Mouse (Mus musculus) hindbrain, embryonic 11.5 days (tissue): Measurements from ENCODE around the gene Nptxr. TPM values are rescaled to one million over a fixed set of nuclear protein-coding genes. Genes with fewer than 3 reads are reported as not detected.

Experiments
- ATAC-seq: fragments of 200-750 bp; cut with Nextera tagmentation; 2 replicates; pipeline ENCODE4 v1.8.0; 2017; ENCODE audit warnings: mild to moderate bottlenecking, moderate TSS enrichment, moderate library complexity; ENCODE audit not compliant: low FRiP score
- DNase-seq: peaks from one replicate; pipeline ENCODE4 v3.0.0-alpha.2; 2015; ENCODE audit warnings: low spot score
- H3K27ac ChIP-seq: fragments of 300-500 bp; sonication (generic); 2 replicates; pipeline ENCODE4 v1.5.1; 2014; ENCODE audit warnings: mild to moderate bottlenecking, low read depth, low read length
- H3K27me3 ChIP-seq: fragments of 300-500 bp; sonication (generic); 2 replicates; pipeline ENCODE4 v1.6.1; 2014; ENCODE audit warnings: mild to moderate bottlenecking, low read length, moderate library complexity, mixed read lengths; ENCODE audit not compliant: control insufficient read depth, insufficient read depth
- H3K36me3 ChIP-seq: fragments of 300-500 bp; sonication (generic); 2 replicates; pipeline ENCODE4 v1.6.1; 2014; ENCODE audit warnings: mild to moderate bottlenecking, low read length, moderate library complexity, mixed read lengths; ENCODE audit not compliant: control insufficient read depth, insufficient read depth
- H3K4me1 ChIP-seq: fragments of 300-500 bp; sonication (generic); replicated peaks from 2 replicates; pipeline ENCODE4 v1.6.1; 2014; ENCODE audit warnings: low read length, mixed read lengths; ENCODE audit not compliant: control insufficient read depth, insufficient read depth
- H3K4me2 ChIP-seq: fragments of 300-500 bp; sonication (generic); replicated peaks from 2 replicates; pipeline ENCODE4 v1.6.1; 2014; ENCODE audit warnings: mild to moderate bottlenecking, low read depth, low read length
- H3K4me3 ChIP-seq: fragments of 300-500 bp; sonication (generic); 2 replicates; pipeline ENCODE4 v1.5.1; 2014; ENCODE audit warnings: low read depth, low read length
- H3K9ac ChIP-seq: fragments of 300-500 bp; sonication (generic); 2 replicates; pipeline ENCODE4 v1.6.1; 2014; ENCODE audit warnings: low read depth, low read length
- H3K9me3 ChIP-seq: fragments of 300-500 bp; sonication (generic); 2 replicates; pipeline ENCODE4 v1.6.1; 2016; ENCODE audit warnings: low read length; ENCODE audit not compliant: control insufficient read depth
- WGBS: fragments of 180-500 bp; shearing (Covaris S2); extraction: QIAGEN DNeasy Blood & Tissue Kit; methylation state at CpG from one replicate; pipeline ENCODE4 v1.1.7; 2014; 5-methylcytosine and 5-hydroxymethylcytosine counted together
- polyA plus RNA-seq: library from polyadenylated mRNA; unstranded; fragments of >200 nt; fragmentation: Nextera tagmentation; extraction: Ambion mirVana; gene quantifications from 2 replicates; pipeline ENCODE4 v1.2.1, GENCODE M21; 2014

The Nptxr gene
- polyA plus RNA-seq, 1 experiment from 2014 or later: 1.5 TPM

GRCm38 (mm10) chr15:79810061-79810460, 5.5 kb upstream of the Nptxr start:
- WGBS: 69% methylated on average over 3 of the region's 3 CpGs
- DNase-seq (no peak), ATAC-seq (no peak)
- Histone ChIP-seq H3K4me1 (no peaks in the 10 kb centered on the region), H3K4me3 (no peak overlapping the region), H3K4me2 (no peak overlapping the region), H3K27me3 (peaks cover 15% of the 10 kb centered on the region), H3K36me3 (no peaks in the 10 kb centered on the region), H3K9ac (no peak overlapping the region), H3K27ac (no peak overlapping the region), H3K9me3 (no peaks in the 10 kb centered on the region)

GRCm38 (mm10) chr15:79808658-79809057, 4.1 kb upstream of the Nptxr start:
- no peak for ATAC-seq
- H3K9ac ChIP-seq: no peak overlapping the region
- 62% methylated on average over 5 of the region's 5 CpGs for WGBS

GRCm38 (mm10) chr15:79808114-79808513, 3.5 kb upstream of the Nptxr start:
- DNase-seq (peak; percentile 68), ATAC-seq (no peak)
- peaks cover 32% of the 10 kb centered on the region for H3K27me3 ChIP-seq
- H3K9me3 ChIP-seq: no peaks in the 10 kb centered on the region
- no peak overlapping the region for H3K4me3 ChIP-seq
- H3K4me2 ChIP-seq: no peak overlapping the region
- H3K27ac ChIP-seq: no peak overlapping the region
- WGBS: 39% methylated on average over 5 of the region's 5 CpGs
- no peaks in the 10 kb centered on the region for H3K36me3 ChIP-seq
- no peak overlapping the region for H3K9ac ChIP-seq
- H3K4me1 ChIP-seq: no peaks in the 10 kb centered on the region; the same call in 1 of the 2 replicates

More at GRCm38 (mm10) chr15:79808658-79809057, 4.1 kb upstream of the Nptxr start:
- Histone ChIP-seq H3K36me3 (no peaks in the 10 kb centered on the region), H3K27ac (no peak overlapping the region), H3K27me3 (peaks cover 26% of the 10 kb centered on the region), H3K4me2 (no peak overlapping the region), H3K9me3 (no peaks in the 10 kb centered on the region), H3K4me1 (no peaks in the 10 kb centered on the region; the same call in 1 of the 2 replicates), H3K4me3 (no peak overlapping the region)
- DNase-seq: no peak

GRCm38 (mm10) chr15:79807050-79807449, 2.5 kb upstream of the Nptxr start:
- no peak overlapping the region for H3K4me3 ChIP-seq
- ATAC-seq: no peak
- 53% methylated on average over 1 of the region's 1 CpGs for WGBS
- H3K36me3 ChIP-seq: no peaks in the 10 kb centered on the region
- no peak for DNase-seq
- no peak overlapping the region for H3K9ac ChIP-seq
- H3K4me1 ChIP-seq: no peaks in the 10 kb centered on the region; the same call in 1 of the 2 replicates
- no peak overlapping the region for H3K27ac ChIP-seq
- H3K4me2 ChIP-seq: no peak overlapping the region
- H3K27me3 ChIP-seq: peaks cover 41% of the 10 kb centered on the region
- no peaks in the 10 kb centered on the region for H3K9me3 ChIP-seq

- peak overlapping the region; percentile 68 for H3K9ac ChIP-seq
- H3K4me1 ChIP-seq: peaks cover 2% of the 10 kb centered on the region; the same call in 1 of the 2 replicates
- 23% methylated on average over 8 of the region's 8 CpGs for WGBS
- no peak overlapping the region for H3K27ac ChIP-seq
- H3K36me3 ChIP-seq: no peaks in the 10 kb centered on the region
- H3K4me2 ChIP-seq: no peak overlapping the region; the same call in 1 of the 2 replicates
- no peak for ATAC-seq
- H3K27me3 ChIP-seq: peaks cover 46% of the 10 kb centered on the region
- DNase-seq: no peak
- peak overlapping the region; percentile 54 for H3K4me3 ChIP-seq
- H3K9me3 ChIP-seq: no peaks in the 10 kb centered on the region
Observed at GRCm38 (mm10) chr15:79805246-79805645, 680 bp upstream of the Nptxr start.

GRCm38 (mm10) chr15:79803533-79804351, 824 bp downstream of the Nptxr start:
- H3K4me2 ChIP-seq: peak overlapping the region; percentile 91
- H3K27me3 ChIP-seq: peaks cover 46% of the 10 kb centered on the region
- WGBS: 5% methylated on average over 73 of the region's 81 CpGs
- peak overlapping the region; percentile 68; the same call in 1 of the 2 replicates for H3K9ac ChIP-seq
- ATAC-seq (peak; percentile 76), DNase-seq (no peak)
- peaks cover 2% of the 10 kb centered on the region; the same call in 1 of the 2 replicates for H3K4me1 ChIP-seq
- H3K9me3 ChIP-seq: no peaks in the 10 kb centered on the region
- peak overlapping the region; percentile 62 for H3K27ac ChIP-seq
- peak overlapping the region; percentile 54 for H3K4me3 ChIP-seq
- no peaks in the 10 kb centered on the region for H3K36me3 ChIP-seq

GRCm38 (mm10) chr15:79802304-79802703, 2.3 kb downstream of the Nptxr start:
- peaks cover 46% of the 10 kb centered on the region for H3K27me3 ChIP-seq
- peaks cover 2% of the 10 kb centered on the region; the same call in 1 of the 2 replicates for H3K4me1 ChIP-seq
- no peaks in the 10 kb centered on the region for H3K9me3 ChIP-seq
- H3K27ac ChIP-seq: no peak overlapping the region
- no peak overlapping the region for H3K4me2 ChIP-seq
- H3K36me3 ChIP-seq: no peaks in the 10 kb centered on the region
- ATAC-seq (no peak), DNase-seq (no peak)
- H3K9ac ChIP-seq: no peak overlapping the region
- 76% methylated on average over 4 of the region's 4 CpGs for WGBS
- no peak overlapping the region for H3K4me3 ChIP-seq

GRCm38 (mm10) chr15:79801646-79802045, 2.9 kb downstream of the Nptxr start:
- H3K4me3 ChIP-seq: no peak overlapping the region
- no peaks in the 10 kb centered on the region for H3K36me3 ChIP-seq
- H3K9ac ChIP-seq: no peak overlapping the region
- peaks cover 2% of the 10 kb centered on the region; the same call in 1 of the 2 replicates for H3K4me1 ChIP-seq
- no peaks in the 10 kb centered on the region for H3K9me3 ChIP-seq
- whole genome bisulfite sequencing: 80% methylated on average over 2 of the region's 2 CpGs
- peaks cover 45% of the 10 kb centered on the region for H3K27me3 ChIP-seq
- no peak overlapping the region for H3K4me2 ChIP-seq
- DNase-seq (no peak), ATAC-seq (no peak)
- H3K27ac ChIP-seq: no peak overlapping the region

GRCm38 (mm10) chr15:79800701-79801100, 3.9 kb downstream of the Nptxr start:
- no peak overlapping the region for H3K9ac ChIP-seq
- no peak for ATAC-seq
- peaks cover 2% of the 10 kb centered on the region; the same call in 1 of the 2 replicates for H3K4me1 ChIP-seq
- 55% methylated on average over 11 of the region's 11 CpGs for WGBS
- H3K9me3 ChIP-seq: no peaks in the 10 kb centered on the region
- no peaks in the 10 kb centered on the region for H3K36me3 ChIP-seq
- peaks cover 37% of the 10 kb centered on the region for H3K27me3 ChIP-seq
- no peak overlapping the region for H3K4me3 ChIP-seq
- DNase-seq: no peak
- H3K27ac ChIP-seq: no peak overlapping the region
- no peak overlapping the region for H3K4me2 ChIP-seq
